Mouse (Mus musculus): ENCODE results near the gene Zbtb39.

The Zbtb39 gene
- long read RNA-seq, experiment 1, partial matches to known transcripts, result 0 of 1 reads
- long read RNA-seq, experiment 1, other reads (novel, unspliced or antisense), result 1 of 1 reads
- long read RNA-seq, experiment 2, full-length matches to known transcripts, result 1 of 1 reads
- long read RNA-seq, experiment 2, partial matches to known transcripts, result 0 of 1 reads
- long read RNA-seq, experiment 2, other reads (novel, unspliced or antisense), result 0 of 1 reads

DNA sequence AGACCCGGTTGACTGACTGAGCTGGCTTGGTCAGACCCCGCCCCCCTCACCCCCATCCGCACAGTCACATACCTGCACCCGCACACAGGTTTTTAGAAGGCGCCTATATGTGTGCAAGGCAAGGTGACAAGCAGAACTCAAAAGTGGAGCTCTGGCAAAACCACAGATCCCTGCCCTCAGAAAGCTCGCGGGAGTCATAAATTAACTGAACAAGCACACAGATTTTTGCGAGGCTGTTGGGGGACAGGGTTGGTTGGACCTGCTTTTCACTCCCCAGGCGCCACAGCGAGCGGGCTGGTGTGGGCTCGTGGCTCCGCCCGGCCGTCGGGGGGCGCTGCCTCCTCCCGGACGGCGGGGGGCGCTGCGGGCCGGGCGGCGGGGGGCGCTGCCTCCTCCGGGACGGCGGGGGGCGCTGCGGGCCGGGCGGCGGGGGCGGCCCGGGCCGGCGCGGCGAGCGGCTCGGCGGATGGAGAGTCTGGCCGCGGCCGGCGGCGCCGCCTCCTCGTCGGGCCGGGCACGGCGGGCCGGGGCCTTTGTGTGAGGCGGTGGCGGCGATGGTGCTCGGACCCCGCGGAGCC is at the start of gene Zbtb39:
Zbtb39 (plus strand) TSS at position 456 of the 578 bp plus-strand sequence.
- intact Hi-C loops (cut with DNase I), result loop anchor here (5.0 kb wide), 1 partner anchor 62 kb away; no protein-coding TSS in a partner anchor

DNA sequence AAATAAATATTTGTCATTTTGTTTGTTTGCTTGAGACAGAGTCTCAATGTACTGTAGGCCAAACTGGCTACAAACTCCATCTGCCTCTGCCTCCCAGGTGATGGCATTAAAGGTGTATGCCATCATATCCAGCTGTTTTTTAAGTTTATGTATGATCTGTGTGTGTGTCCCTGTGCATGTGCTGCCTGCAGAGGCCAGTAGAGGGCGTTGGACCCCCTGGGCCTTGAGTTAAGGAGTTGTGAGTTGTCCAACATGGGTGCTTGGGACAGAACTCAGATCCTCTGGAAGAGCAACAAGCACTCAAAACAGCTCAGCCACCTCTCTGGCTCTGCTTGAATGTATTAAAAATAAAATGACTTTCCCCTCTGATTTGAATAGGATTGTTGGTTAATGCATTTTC is 48.3 kb upstream of the Zbtb39 start:
- intact Hi-C loops (cut with DNase I), result loop anchor here (5.0 kb wide), 2 partner anchors 246 to 321 kb away; no protein-coding TSS in a partner anchor

DNA sequence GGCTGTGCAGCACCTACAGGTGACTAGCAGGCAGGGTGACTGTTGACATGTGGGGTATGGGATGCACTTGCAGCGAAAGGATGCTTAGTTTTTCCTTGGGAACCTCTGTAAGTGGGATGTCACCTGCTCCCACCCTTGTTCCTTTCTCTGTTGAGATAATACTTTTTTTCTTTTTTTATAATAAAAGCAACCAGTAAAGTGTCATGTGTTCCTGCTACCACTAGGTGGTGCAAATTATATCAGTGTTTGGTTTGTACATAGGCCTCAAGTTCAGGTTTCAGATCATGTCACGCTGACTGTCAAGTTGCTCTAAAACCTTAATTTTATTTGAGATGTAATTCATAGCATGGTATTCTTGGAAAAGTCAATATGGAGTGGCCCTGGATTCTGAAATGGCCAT is 44.7 kb upstream of the Zbtb39 start:
- intact Hi-C loops (cut with DNase I), result loop anchor here (5.0 kb wide), 2 partner anchors 243 to 318 kb away; no protein-coding TSS in a partner anchor

DNA sequence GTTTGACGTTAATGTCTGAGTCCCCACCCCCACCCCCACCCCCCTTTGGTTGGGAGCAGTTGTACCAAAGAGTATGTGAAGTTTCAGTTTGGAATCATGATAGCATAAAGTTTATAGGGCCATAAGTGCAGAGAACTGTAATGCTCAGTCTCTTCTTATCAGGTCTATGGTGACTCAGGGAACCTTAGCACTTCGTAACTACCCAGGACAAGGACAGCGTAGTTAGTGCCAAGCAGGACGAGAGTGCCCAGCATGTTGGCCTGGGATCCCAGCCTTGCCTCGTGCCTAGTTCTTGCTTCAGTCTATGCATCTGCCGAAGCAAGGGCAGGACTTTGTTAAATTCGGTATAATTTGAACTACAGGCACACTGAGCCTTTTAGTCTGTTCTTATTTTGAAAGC is 43.6 kb upstream of the Zbtb39 start:
- intact Hi-C loops (cut with DNase I), result no loop called here

DNA sequence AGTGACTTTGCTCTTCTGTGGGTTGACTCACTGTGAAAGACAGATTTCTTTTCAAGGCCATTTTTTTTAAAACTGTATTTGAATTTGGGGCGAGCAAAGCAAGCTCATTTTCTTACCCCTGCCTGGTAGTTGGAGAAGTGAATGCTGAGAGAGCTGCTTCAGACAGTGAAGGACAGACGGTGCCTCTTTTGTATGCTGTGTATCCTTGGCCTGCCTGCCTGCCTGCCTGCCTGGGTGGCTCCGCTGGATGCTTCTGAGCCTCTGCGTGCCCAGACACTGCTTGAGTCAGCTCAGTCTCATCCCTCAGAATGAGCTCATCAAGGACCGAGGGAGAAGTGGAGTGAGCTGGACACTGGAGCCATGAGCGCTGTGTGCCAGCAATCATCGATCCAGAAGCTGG is 40.4 kb upstream of the Zbtb39 start:
- intact Hi-C loops (cut with DNase I), result no loop called here

DNA sequence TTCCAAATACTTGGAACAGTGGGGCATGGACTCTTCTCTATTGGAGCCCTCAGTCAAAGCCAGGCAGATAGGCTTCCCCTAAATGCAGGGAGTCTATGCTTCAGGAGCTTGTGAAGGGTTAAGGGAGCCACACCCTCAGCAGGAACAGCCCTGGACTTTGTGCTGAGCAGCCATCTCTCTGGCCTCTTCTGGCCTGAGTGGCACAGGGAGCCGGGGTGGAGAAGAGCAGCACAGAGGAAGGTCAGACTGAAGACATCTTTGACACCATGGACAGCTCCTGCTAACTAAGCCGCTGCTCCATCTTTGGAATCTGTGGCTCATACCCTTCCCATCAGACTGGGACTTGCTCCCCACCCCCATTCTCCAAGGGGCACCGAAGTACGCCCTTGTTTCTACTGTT is 36.0 kb upstream of the Zbtb39 start:
- intact Hi-C loops (cut with DNase I), result no loop called here

DNA sequence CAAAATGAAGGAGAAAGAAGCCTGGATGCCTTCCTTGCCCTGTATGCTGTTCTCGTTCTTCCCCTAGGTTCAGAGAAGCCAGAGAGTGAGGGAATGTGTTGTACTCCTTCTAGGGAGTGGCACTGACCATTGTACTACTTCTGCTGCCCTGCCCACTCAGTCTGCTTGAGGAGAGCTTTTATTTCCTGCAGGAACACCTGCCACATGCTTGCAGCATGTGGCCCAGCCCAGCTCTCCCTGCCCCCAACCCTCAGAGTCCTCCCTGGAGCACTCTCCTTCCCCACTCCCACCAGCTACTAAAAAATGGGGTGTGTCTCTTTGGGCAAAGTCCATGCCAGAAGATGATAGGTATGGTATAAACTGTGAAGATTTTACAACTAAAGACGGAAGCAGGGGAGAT is 35.0 kb upstream of the Zbtb39 start:
- intact Hi-C loops (cut with DNase I), result no loop called here

DNA sequence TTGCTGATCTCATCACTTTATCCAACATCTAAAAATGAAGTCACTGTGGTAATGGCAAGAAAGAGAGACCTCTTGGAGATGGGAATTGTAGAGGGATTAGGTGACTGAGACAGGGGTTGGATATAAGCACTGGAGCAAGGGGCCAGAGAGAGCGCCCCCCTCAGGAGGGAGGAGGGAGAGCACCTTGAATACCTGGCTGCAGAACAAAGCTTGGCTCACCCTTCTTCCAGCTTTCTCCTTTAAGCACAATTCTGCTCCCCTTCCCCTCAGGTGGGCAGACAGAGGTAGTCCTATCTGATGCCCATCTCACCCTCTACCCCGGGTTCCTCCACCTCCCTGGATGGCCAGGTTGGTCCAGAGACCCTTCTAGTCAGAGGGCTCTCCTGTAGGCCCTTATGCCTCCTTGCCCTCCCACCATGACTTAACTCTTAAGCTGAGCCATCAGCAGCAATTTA is 34.5 kb upstream of the Zbtb39 start, which contains the start of gene Myo1a:
Myo1a (plus strand) TSS at position 405 of the 455 bp plus-strand sequence.
- intact Hi-C loops (cut with DNase I), result no loop called here

DNA sequence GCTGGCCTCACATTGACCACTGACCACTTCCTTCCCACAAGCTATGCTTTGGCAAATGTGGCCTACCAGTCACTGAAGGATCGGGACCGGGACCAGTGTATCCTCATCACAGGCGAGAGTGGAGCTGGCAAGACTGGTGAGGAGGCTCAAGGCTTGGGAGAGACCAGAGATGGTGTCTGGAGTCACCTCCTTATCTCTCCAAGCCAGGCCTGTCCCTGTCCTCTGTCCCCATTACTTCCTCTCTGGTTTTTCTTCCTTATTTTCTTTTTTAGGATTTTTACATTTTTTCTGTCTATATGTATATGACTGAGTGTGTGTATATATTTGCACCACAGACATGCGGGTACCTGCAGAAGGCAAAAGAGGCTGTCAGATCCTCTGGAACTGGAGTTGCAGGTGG is 33.6 kb upstream of the Zbtb39 start:
- intact Hi-C loops (cut with DNase I), result no loop called here

DNA sequence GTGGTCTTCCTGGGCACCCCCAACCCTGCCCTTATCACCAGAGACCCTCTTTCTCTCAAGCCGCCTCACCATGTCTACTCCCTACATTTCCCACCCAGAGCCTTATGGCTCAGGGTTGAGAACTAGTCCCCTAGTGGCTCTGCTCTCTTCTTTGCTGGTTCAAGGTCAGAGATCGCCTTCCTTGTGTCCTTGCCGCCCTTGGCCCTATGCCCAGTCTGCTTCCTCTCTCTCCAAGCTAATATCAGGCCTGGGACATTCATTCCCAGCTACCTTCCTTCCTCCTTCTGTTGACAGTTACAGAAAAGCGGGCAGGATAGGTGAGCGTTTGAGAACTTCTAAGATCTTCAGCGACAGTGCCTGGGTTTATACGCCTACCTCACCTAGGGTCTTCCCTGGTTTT is 31.6 kb upstream of the Zbtb39 start:
- intact Hi-C loops (cut with DNase I), result no loop called here

DNA sequence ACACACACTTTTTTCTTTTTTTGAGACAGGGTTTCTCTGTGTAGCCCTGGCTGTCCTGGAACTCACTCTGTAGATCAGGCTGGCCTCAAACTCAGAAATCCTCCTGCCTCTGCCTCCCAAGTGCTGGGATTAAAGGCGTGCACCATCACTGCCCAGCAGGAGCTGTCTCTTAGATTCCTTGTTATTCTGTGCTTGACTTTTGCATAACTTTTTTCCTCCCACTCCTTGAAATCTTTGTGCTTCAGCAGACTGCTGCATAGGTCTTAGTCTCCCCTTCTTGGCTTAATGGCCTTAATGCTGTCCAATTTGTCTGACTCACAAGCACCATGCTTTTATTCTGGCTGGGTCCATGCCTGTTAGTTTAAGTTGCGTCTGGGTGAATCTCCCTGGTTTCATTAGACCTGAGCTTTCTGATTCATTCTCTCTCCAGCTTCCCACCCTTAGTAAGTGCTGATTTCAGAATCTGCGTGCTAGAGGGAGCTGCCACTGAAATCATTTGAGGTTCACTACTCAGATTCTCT is 30.4 kb upstream of the Zbtb39 start:
- intact Hi-C loops (cut with DNase I), result no loop called here

DNA sequence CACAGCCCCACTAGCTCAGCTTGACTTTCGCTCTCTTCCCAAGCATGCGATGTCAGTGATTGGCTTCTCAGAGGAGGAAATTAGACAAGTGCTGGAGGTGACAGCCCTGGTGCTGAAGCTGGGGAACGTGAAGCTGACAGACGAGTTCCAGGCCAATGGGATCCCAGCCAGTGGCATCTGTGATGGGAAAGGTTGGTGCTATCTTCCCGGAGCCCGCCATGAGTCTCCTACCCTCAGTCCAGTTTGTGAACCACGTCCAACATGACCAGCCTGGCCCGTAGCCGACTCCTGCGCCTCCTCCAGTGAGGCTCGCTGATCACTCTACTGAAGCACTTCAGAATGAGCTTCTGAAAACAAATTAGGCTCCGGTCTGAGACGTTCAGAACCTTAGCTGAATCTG is 29.0 kb upstream of the Zbtb39 start:
- intact Hi-C loops (cut with DNase I), result no loop called here

DNA sequence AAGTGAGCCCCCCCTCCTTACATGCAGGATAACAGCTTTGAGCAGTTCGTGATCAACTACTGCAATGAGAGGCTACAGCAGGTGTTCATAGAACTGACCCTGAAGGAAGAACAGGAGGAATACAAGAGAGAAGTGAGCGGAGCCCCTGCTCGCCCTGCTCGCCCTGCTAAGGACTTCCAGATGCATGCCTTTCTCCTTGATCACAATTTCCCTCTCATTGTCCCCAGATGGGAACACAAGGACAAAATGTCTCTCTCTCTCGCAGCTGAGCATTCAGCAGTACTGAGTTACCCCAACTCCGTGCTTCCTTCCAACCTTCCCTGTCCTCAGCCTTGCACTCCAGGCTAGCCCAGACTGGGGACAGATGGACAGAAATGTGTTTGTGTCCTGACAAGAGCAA is 26.6 kb upstream of the Zbtb39 start:
- intact Hi-C loops (cut with DNase I), result no loop called here

DNA sequence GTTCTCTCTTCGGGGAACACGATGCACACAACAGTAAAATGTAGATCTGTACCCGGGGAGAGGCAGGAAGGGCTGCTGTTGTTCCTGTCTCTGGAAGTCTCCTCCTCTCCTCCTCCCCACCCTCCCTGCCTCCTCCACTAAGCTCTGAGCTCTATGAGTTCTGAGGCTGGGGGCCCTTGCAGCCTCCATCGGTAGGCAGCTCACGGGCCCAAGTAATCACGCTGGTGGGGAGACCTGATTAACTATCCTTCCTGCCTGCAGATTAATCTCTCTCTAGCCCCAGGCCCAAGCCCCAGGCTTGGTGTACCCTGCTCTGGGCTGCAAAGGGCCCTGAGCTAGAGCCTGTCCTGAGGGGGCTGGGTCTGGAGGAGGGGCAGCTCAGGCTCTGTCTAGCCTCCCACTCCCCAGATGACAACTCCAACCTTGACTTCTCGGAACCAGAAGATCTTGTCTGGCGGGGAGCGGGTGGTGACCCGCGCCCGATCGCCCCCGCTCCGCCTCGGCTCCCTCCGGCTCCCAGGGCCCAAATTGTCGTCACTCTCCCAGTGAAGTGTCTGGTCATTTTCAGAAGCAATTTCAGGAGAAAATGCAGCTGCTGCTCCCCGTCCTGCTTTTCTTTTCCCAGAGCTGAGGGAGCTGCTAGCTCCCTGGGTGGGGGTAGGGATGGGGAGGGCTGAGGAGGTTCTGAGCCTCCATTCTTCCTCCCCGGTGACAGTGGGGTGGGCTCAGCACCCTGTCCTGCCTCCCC is 17.5 kb upstream of the Zbtb39 start:
- intact Hi-C loops (cut with DNase I), result no loop called here

DNA sequence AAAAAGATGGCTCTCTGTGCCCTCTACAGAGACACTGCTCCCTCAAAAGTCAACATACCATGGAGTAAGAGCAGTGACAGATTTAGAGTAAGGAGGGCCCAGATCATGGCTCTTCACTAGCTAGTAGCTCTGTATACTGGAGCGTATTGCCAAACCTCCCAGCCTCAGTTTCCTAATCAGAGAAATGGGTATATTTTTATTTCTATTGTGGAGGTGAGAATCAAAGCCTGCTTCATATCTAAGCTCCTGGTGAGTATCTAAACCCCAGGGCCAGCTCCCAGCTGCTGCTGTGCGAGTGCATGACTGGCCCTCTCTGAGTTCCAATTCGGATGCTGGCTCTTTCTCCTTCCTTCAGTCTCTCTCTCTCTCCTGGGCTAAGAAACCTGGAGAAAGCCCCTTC is 15.2 kb upstream of the Zbtb39 start, which contains the start of gene Tac2:
Tac2 (plus strand) TSS at position 301 of the 400 bp plus-strand sequence.
- intact Hi-C loops (cut with DNase I), result no loop called here

DNA sequence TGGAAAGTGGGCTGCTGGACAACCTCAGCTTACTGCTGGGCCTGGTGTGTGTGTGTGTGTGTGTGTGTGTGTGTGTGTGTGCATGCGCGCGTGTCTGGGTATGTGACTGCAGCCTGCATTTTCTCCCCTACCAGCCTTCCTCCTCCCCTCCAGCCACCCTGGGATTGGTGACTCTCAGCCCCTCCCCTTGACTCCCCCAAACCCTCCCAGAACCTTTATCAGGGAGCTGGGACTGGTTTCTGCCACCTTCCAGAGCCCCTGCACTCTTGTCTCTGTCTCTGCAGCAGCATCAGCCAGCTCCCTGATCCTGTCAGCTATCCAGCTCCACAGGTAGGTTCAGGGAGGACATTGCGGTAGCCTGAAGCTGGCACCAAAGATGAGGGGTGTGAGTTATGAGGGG is 14.2 kb upstream of the Zbtb39 start:
- intact Hi-C loops (cut with DNase I), result no loop called here

DNA sequence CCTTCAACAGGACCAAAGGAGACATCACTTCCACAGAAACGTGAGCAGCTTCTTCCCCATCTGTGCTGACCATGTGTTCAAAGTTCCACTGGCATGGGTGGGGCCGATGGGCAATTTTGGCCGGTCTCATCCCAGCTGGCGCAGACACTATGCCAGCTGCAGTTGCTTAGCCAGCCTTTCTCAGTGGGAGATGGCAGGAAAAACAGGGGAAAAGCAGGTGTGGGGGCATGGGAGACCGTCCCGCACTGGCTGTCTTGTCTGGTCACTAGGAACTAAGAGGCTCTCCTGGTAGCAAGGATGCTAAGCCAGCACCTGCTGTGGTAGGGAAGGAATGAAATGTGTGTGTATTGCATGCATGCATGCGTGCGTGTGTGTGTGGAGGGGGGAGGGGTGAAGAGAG is 10.9 kb upstream of the Zbtb39 start:
- intact Hi-C loops (cut with DNase I), result no loop called here

DNA sequence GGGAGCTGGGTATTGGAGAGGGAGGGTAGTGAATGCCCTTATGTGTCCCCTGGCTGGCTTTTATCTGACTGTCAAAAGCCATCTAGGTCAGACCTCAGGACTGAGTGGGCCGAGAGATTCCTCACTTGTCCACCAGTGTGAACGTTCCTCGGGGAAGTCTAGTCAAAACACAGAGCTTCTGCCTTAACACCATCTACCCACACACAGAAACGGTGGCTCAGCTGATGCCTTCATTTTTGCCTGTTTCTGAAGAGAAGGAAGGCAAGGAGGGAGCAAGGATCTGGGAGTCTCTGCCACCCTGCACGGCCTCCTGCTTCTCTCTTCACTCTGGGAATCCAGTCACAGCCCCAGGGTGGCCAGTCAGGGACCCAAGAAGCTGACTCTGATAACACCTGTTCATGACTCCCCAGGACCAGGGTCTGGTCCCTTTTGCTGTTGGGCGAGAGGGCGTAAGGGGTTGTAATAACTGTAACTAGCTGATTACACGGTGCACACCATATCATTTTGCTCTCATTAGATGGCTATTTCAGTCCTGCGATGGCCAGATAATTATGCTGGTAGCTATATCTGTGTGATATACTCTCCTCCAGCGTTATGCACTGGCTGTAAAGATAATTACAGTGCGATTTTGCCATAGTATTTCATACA is 8.9 kb upstream of the Zbtb39 start:
- intact Hi-C loops (cut with DNase I), result no loop called here

DNA sequence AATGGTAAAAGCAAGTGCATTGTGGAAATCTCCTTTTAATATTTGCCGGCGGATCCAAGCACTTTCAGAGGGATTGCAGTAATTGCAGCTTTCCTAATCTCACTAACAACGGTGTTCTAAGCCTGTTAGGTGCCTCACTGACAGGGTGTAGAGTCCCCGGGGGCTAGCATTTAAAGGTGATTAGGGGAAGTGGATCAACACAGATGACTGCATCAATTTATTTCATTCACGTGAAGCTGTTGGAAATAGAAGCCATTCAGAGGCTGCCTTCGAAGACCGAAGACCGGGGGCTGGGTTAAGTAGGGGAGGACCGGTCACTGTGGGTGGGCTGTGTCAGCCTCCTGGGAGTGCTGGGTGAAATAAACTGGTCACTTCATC is 8.4 kb upstream of the Zbtb39 start:
- intact Hi-C loops (cut with DNase I), result no loop called here

DNA sequence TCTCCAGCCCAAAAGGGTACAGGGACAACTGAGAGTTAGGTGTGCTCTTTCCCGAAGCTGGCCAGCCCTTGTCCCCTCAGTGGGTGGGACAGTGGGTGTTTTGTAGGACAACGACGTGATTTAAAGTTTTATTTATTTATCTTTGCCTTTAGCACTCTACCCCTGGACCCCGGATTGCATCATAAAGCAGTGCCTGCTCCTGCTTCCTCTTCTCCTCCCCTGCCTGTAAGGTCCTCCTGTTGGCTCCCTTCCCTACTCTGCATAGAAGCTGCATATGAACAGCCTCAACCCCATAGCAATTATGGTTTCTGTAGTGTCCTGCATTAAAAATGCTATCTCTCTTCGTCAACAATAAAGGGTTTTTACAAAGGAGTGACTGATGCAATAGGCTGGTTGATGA is 7.9 kb upstream of the Zbtb39 start:
- intact Hi-C loops (cut with DNase I), result no loop called here

DNA sequence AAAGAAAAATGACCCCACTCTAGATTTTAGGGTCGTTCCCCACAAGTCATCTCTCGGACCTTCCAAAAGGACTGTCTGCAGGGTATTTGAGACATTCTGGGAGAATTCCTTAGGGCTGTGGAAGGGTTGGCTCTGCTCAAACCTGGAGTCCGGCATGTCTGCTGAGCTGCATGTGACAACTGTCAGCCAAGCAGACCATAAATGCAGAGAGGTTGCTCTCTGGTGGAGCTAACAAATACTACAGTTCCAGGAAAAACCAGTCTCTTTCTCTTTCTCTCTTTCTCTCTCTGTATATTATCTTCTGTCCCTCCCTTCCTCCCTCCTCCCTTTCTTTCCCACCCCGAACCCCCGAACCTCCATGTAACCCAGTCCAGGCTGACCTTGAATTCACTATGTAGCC is 4.9 kb upstream of the Zbtb39 start:
- intact Hi-C loops (cut with DNase I), result loop anchor here (2.0 kb wide), 2 partner anchors 42 to 202 kb away; no protein-coding TSS in a partner anchor

Data from adrenal gland (tissue).